Mouse (Mus musculus) liver, embryonic 11.5 days (tissue): Measurements from ENCODE around the gene Pcgf2. TPM values are rescaled to one million over a fixed set of nuclear protein-coding genes. Genes with fewer than 3 reads are reported as not detected.
"Not testable (repeated sequence)": the region's sequence is repeated elsewhere in the genome, so short reads cannot be mapped to it uniquely, and the experiment has no call there.

ENCODE experiments used
- ATAC-seq: fragments of 200-750 bp; cut with Nextera tagmentation; replicated peaks from 2 replicates; pipeline ENCODE4 v1.8.0; 2017; ENCODE audit warnings: moderate number of reproducible peaks, mild to moderate bottlenecking, moderate TSS enrichment, moderate library complexity; ENCODE audit not compliant: low FRiP score
- DNase-seq: peaks from one replicate; pipeline ENCODE4 v3.0.0-alpha.2; 2017; ENCODE audit warnings: low spot score
- H3K27ac ChIP-seq: fragments of 300-500 bp; sonication (generic); 2 replicates; pipeline ENCODE4 v1.5.1; 2014; ENCODE audit warnings: mild to moderate bottlenecking, low read depth, low read length, control low read depth
- H3K27me3 ChIP-seq: fragments of 300-500 bp; sonication (generic); replicated peaks from 2 replicates; pipeline ENCODE4 v1.6.1; 2014; ENCODE audit warnings: low read length, mixed read lengths; ENCODE audit not compliant: control insufficient read depth, insufficient read depth
- H3K36me3 ChIP-seq: fragments of 300-500 bp; sonication (generic); 2 replicates; pipeline ENCODE4 v1.6.1; 2014; ENCODE audit warnings: mild to moderate bottlenecking, low read length, moderate library complexity, mixed read lengths; ENCODE audit not compliant: control insufficient read depth, insufficient read depth
- H3K4me1 ChIP-seq: fragments of 300-500 bp; sonication (generic); replicated peaks from 2 replicates; pipeline ENCODE4 v1.6.1; 2014; ENCODE audit warnings: low read length, mixed read lengths; ENCODE audit not compliant: control insufficient read depth, insufficient read depth
- H3K4me2 ChIP-seq: fragments of 300-500 bp; sonication (generic); 2 replicates; pipeline ENCODE4 v1.6.1; 2014; ENCODE audit warnings: mild to moderate bottlenecking, control low read depth, moderate library complexity
- H3K4me3 ChIP-seq: fragments of 300-500 bp; sonication (generic); 2 replicates; pipeline ENCODE4 v1.5.1; 2014; ENCODE audit warnings: low read depth, low read length, control low read depth
- H3K9ac ChIP-seq: fragments of 300-500 bp; sonication (generic); 2 replicates; pipeline ENCODE4 v1.6.1; 2014; ENCODE audit warnings: low read depth, low read length, control low read depth
- H3K9me3 ChIP-seq: fragments of 300-500 bp; sonication (generic); 2 replicates; pipeline ENCODE4 v1.6.1; 2016; ENCODE audit warnings: low read length, inconsistent platforms, mixed read lengths; ENCODE audit not compliant: control insufficient read depth
- WGBS: fragments of 180-500 bp; shearing (Covaris S2); extraction: QIAGEN DNeasy Blood & Tissue Kit; methylation state at CpG from one replicate; pipeline ENCODE4 v1.1.7; 2014; 5-methylcytosine and 5-hydroxymethylcytosine counted together
- polyA plus RNA-seq: library from polyadenylated mRNA; unstranded; fragments of >200 nt; fragmentation: Nextera tagmentation; extraction: Ambion mirVana; gene quantifications from 2 replicates; pipeline ENCODE4 v1.2.1, GENCODE M21; 2014

Gene Pcgf2
- polyA plus RNA-seq, 1 experiment from 2014 or later = 13.2 TPM

- Histone ChIP-seq H3K36me3 (no peaks in the 10 kb centered on the region), H3K27ac (no peak overlapping the region), H3K9me3 (no peaks in the 10 kb centered on the region), H3K4me3 (no peak overlapping the region), H3K4me1 (peaks cover 23% of the 10 kb centered on the region), H3K9ac (no peak overlapping the region), H3K4me2 (peak overlapping the region; percentile 76), H3K27me3 (peaks cover 39% of the 10 kb centered on the region)
- no peak for DNase-seq
- no peak for ATAC-seq
- WGBS = 23% methylated on average over 11 of the region's 11 CpGs
Measured at GRCm38 (mm10) chr11:97658751-97659266, 41.5 kb downstream of the Pcgf2 start.

DNA sequence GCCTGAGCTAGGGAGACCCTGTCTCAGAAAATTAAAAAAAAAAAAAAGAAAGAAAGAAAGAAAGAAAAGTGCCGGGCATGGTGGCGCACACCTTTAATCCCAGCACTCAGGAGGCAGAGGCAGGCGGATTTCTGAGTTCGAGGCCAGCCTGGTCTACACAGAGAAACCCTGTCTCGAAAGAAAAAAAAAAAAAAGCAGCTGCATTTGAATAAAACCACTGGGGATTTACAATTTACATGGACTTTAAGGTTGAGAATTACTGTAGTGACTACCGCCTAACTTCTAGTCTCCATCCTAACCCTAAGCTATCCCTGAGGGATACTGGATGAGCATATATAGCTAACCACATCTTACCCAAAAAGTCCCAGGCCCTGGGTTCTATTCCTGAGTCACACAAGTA is 42.3 kb downstream of the Pcgf2 start:
- not testable (repeated sequence) for H3K4me3 ChIP-seq, DNase-seq, H3K9me3 ChIP-seq, H3K36me3 ChIP-seq, H3K27ac ChIP-seq, ATAC-seq, H3K9ac ChIP-seq, H3K4me2 ChIP-seq
- H3K27me3 ChIP-seq = peaks cover 30% of the 10 kb centered on the region
- H3K4me1 ChIP-seq = peaks cover 23% of the 10 kb centered on the region
- WGBS = 85% methylated on average over 6 of the region's 6 CpGs

DNA sequence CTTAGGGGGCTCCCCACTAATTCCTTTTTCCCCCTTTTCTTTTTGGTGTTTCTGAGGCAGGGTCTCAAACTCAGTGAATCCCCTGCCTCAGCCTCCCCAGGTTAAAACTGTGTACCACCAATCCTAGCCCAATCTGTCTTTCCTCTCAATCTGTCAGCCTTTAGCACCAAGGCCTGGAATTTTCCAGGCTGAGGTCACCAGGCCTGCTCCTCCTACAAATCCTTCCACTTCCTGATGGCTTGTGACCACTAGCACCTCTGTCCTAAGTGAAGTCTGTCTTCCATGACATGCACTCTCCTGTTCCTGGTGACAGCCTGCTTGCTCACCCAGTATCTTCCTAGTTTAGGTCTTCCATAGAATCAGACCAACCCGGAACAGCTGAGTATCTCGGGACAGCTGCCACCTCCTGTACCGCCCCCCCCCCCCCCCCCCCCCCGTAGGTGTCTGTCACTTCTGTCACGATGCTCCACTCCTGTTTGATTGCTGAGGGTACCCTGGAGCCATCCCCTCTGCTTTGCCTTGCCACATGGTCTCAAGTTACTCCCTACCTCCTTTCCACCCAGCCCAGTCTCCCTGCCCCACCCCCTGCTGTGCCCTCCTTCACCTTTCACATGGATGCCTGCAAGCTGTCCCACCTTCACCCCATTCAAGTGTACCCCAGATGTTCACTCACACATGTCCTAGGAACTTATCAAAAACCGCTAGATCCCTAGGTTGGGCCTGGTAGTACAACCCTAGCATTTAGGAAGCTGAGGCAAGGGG is 42.9 kb downstream of the Pcgf2 start:
- WGBS = 56% methylated on average over 5 of the region's 6 CpGs
- Histone ChIP-seq H3K9ac (no peak overlapping the region), H3K4me3 (no peak overlapping the region), H3K4me2 (no peak overlapping the region), H3K27me3 (peaks cover 24% of the 10 kb centered on the region), H3K9me3 (no peaks in the 10 kb centered on the region), H3K4me1 (peaks cover 23% of the 10 kb centered on the region), H3K27ac (no peak overlapping the region), H3K36me3 (no peaks in the 10 kb centered on the region)
- DNase-seq = no peak
- no peak for ATAC-seq

DNA sequence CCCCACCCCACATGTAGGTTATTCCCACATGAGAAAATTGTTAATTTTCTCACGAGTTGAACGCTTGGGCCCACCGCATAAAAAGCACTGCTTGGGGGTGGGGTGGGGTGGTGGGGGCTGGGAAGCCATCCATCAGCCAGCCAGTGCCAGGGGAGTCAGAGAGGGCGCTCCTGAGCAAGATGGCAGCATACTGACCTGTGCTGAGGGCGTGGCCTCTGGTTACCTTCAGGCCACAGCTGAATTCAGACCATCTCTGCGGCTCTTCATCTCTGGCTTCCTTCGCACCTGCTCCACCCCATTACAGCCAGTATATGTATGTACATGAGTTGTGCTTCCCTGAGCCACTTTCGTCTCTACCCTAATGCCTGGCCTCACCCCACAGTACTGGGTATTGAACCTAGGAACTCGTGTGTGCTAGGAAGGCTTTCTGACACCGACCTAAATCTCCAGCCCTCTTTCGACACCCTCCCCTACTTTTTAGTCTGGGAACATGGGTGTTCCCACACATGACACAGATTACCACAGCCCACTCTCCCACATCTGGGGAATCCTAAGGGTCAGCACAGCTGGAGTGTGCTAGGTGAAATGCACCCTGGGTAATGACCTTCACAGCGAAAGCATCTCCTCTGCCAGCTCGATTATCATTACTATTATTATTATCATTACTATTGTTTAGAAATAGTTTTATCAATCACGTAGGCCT is 43.9 kb downstream of the Pcgf2 start:
- ATAC-seq (no peak), DNase-seq (no peak)
- Histone ChIP-seq H3K27me3 (peaks cover 15% of the 10 kb centered on the region), H3K36me3 (no peaks in the 10 kb centered on the region), H3K4me3 (no peak overlapping the region), H3K4me2 (no peak overlapping the region), H3K27ac (no peak overlapping the region), H3K9me3 (no peaks in the 10 kb centered on the region), H3K9ac (no peak overlapping the region), H3K4me1 (peaks cover 15% of the 10 kb centered on the region)
- 74% methylated on average over 14 of the region's 14 CpGs for WGBS

- no peak for DNase-seq
- H3K9ac ChIP-seq = no peak overlapping the region
- no peak for ATAC-seq
- H3K4me2 ChIP-seq = no peak overlapping the region
- 83% methylated on average over 2 of the region's 2 CpGs for WGBS
- H3K27ac ChIP-seq = no peak overlapping the region
- peaks cover 5% of the 10 kb centered on the region for H3K4me1 ChIP-seq
- H3K9me3 ChIP-seq = no peaks in the 10 kb centered on the region
- H3K36me3 ChIP-seq = no peaks in the 10 kb centered on the region
- H3K27me3 ChIP-seq = no peaks in the 10 kb centered on the region
- no peak overlapping the region for H3K4me3 ChIP-seq
Measured at GRCm38 (mm10) chr11:97654210-97654609, 46.1 kb downstream of the Pcgf2 start.

DNA sequence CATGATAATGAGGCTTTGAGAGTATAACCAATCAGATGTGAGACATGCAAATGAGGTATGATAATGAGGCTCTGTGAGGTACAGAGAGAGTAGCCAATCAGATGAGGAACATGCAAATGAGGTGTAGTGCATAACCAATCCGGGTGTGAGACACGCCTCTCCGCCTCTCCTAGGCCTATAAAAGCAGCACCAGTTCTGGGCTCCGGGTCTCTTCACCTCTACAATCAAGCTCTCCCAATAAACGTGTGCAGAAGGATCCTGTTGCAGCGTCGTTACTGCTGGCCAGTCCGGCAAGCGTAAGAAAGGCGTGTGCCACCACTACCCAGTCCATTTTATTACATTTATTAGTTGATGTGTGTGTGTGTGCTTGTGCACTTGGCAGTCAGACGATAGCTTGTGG is 46.9 kb downstream of the Pcgf2 start:
- not testable (repeated sequence) for H3K4me2 ChIP-seq, DNase-seq, H3K4me1 ChIP-seq

DNA sequence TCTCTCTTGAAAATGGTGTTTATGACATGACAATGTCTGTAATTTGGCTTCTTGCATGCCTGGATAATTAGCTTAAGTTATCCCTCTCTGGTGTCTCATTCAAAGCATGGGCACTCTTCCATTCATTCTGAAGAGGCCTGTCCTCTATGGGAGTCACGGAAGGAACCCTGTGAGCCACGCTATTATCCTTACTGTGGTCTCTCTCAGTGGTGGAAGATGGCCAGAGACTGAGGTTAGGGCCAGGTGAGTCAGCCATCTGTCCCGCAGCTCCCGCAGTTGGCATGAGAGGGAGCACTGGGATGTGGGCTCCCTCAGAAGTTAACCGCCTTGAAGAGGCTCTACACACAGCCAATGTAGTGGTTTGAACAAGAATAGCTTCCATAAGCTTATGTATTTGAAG is 50.0 kb downstream of the Pcgf2 start:
- Histone ChIP-seq H3K4me2 (no peak overlapping the region), H3K36me3 (no peaks in the 10 kb centered on the region), H3K27ac (no peak overlapping the region), H3K27me3 (no peaks in the 10 kb centered on the region), H3K4me3 (no peak overlapping the region), H3K9me3 (no peaks in the 10 kb centered on the region), H3K4me1 (no peaks in the 10 kb centered on the region), H3K9ac (no peak overlapping the region)
- DNase-seq (no peak), ATAC-seq (no peak)
- WGBS = 63% methylated on average over 5 of the region's 5 CpGs

More for the DNA sequence above, 46.9 kb downstream of the Pcgf2 start:
- not testable (repeated sequence) for H3K4me3 ChIP-seq, H3K27ac ChIP-seq, ATAC-seq, H3K36me3 ChIP-seq, H3K9me3 ChIP-seq, H3K9ac ChIP-seq, H3K27me3 ChIP-seq
- WGBS = 90% methylated on average over 11 of the region's 11 CpGs

DNA sequence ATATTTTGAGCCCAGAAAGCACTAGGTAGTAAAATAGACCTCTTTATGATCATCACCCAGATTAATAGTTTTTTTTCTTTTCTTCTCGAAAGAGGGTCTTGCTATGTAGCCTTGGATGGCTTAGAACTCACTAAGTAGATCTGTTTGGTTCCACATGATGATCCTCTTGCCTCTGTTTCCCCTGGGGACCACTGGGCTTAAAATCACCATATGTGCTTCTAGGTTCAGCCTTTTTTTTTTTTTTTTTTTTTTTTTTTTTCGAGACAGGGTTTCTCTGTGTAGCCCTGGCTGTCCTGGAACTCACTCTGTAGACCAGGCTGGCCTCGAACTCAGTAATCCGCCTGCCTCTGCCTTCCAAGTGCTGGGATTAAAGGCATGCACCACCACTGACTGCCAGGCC is 51.8 kb downstream of the Pcgf2 start:
- H3K4me2 ChIP-seq, H3K9me3 ChIP-seq, H3K4me1 ChIP-seq, DNase-seq, H3K9ac ChIP-seq, ATAC-seq, H3K27ac ChIP-seq, H3K36me3 ChIP-seq, H3K27me3 ChIP-seq, H3K4me3 ChIP-seq: not testable (repeated sequence)
- 73% methylated on average over 4 of the region's 4 CpGs for WGBS
